Mouse (Mus musculus): ENCODE measurements around the gene Arhgap10.

- TF ChIP-seq CTCF (IDR thresholded peaks at IDR 0.05) (no peak), POLR2A (IDR thresholded peaks at IDR 0.05; ENCODE audit: insufficient read depth, low read depth, low read length) (no peak), EP300 (IDR thresholded peaks at IDR 0.05; ENCODE audit: insufficient read depth, low read depth, low read length) (no peak)
Observed at GRCm38 (mm10) chr8:77506539-77506938, 11.2 kb downstream of the Arhgap10 start.
